Mouse (Mus musculus): ENCODE results near the gene Reg3b. TPM values are rescaled to one million over a fixed set of nuclear protein-coding genes. Genes with fewer than 3 reads are reported as not detected.

The Reg3b gene
- polyA plus RNA-seq, 1 experiment from 2014 or later: not detected

Other genes starting within 250 kb of the Reg3b start
- not detected in 2 replicates for gene Reg3d, start 8.2 kb downstream of the Reg3b start, polyA plus RNA-seq (2015; fragmentation: Nextera tagmentation; extraction: Ambion mirVana)
- gene Reg3a, start 10.1 kb downstream of the Reg3b start, polyA plus RNA-seq (2015; fragmentation: Nextera tagmentation; extraction: Ambion mirVana): not detected in 2 replicates
- not detected in 2 replicates for gene Reg2, start 25.0 kb downstream of the Reg3b start, polyA plus RNA-seq (2015; fragmentation: Nextera tagmentation; extraction: Ambion mirVana)
- gene Reg1, start 52.1 kb downstream of the Reg3b start, polyA plus RNA-seq (2015; fragmentation: Nextera tagmentation; extraction: Ambion mirVana): not detected in 2 replicates
- gene Reg3g, start 98.2 kb downstream of the Reg3b start, polyA plus RNA-seq (2015; fragmentation: Nextera tagmentation; extraction: Ambion mirVana): 1.3 and 5.6 TPM in 2 replicates